Mouse (Mus musculus) hindbrain, embryonic 16.5 days (tissue): ENCODE data around the gene Med9. TPM values are rescaled to one million over a fixed set of nuclear protein-coding genes. Genes with fewer than 3 reads are reported as not detected.

Source experiments
- ATAC-seq: fragments of 200-750 bp; cut with Nextera tagmentation; 2 replicates; pipeline ENCODE4 v1.8.0; 2017; ENCODE audit warnings: moderate TSS enrichment, moderate library complexity
- H3K27ac ChIP-seq: fragments of 300-500 bp; sonication (generic); 2 replicates; pipeline ENCODE4 v1.5.1; 2014; ENCODE audit warnings: low read depth, mild to moderate bottlenecking, control low read depth, low read length, moderate library complexity
- H3K27me3 ChIP-seq: fragments of 300-500 bp; sonication (generic); replicated peaks from 2 replicates; pipeline ENCODE4 v1.6.1; 2014; ENCODE audit warnings: low read length; ENCODE audit not compliant: control insufficient read depth, insufficient read depth
- H3K36me3 ChIP-seq: fragments of 300-500 bp; sonication (generic); 2 replicates; pipeline ENCODE4 v1.6.1; 2014; ENCODE audit warnings: mild to moderate bottlenecking, low read length, moderate library complexity, mixed read lengths; ENCODE audit not compliant: control insufficient read depth, insufficient read depth
- H3K4me1 ChIP-seq: fragments of 300-500 bp; sonication (generic); 2 replicates; pipeline ENCODE4 v1.6.1; 2014; ENCODE audit warnings: low read depth, low read length; ENCODE audit not compliant: control insufficient read depth, insufficient read depth
- H3K4me2 ChIP-seq: fragments of 300-500 bp; sonication (generic); 2 replicates; pipeline ENCODE4 v1.6.1; 2014; ENCODE audit warnings: mild to moderate bottlenecking, low read length, control low read depth, moderate library complexity
- H3K4me3 ChIP-seq: fragments of 300-500 bp; sonication (generic); 2 replicates; pipeline ENCODE4 v1.5.1; 2014; ENCODE audit warnings: mild to moderate bottlenecking, low read length, control low read depth, moderate library complexity
- H3K9ac ChIP-seq: fragments of 300-500 bp; sonication (generic); 2 replicates; pipeline ENCODE4 v1.6.1; 2014; ENCODE audit warnings: low read depth, mild to moderate bottlenecking, control low read depth, low read length, moderate library complexity
- H3K9me3 ChIP-seq: fragments of 300-500 bp; sonication (generic); 2 replicates; pipeline ENCODE4 v1.6.1; 2014; ENCODE audit warnings: mild to moderate bottlenecking, low read length, moderate library complexity; ENCODE audit not compliant: control insufficient read depth
- WGBS: fragments of 180-500 bp; shearing (Covaris S2); extraction: QIAGEN DNeasy Blood & Tissue Kit; methylation state at CpG from one replicate; pipeline ENCODE4 v1.1.7; 2014; 5-methylcytosine and 5-hydroxymethylcytosine counted together
- polyA plus RNA-seq: library from polyadenylated mRNA; unstranded; fragments of >200 nt; fragmentation: Nextera tagmentation; extraction: Ambion mirVana; gene quantifications from 2 replicates; pipeline ENCODE4 v1.2.1, GENCODE M21; 2015

The Med9 gene
- polyA plus RNA-seq, 1 experiment from 2014 or later: 40.4 TPM

GRCm38 (mm10) chr11:59970780-59971179, 22.8 kb downstream of the Med9 start:
- Histone ChIP-seq H3K36me3 (no peaks in the 10 kb centered on the region), H3K27me3 (no peaks in the 10 kb centered on the region), H3K9ac (no peak overlapping the region), H3K4me3 (no peak overlapping the region), H3K27ac (no peak overlapping the region), H3K4me2 (no peak overlapping the region), H3K4me1 (no peaks in the 10 kb centered on the region), H3K9me3 (no peaks in the 10 kb centered on the region)
- 76% methylated on average over 5 of the region's 5 CpGs for WGBS
- no peak for ATAC-seq

GRCm38 (mm10) chr11:59971691-59972090, 23.7 kb downstream of the Med9 start:
- no peaks in the 10 kb centered on the region for H3K4me1 ChIP-seq
- no peaks in the 10 kb centered on the region for H3K36me3 ChIP-seq
- ATAC-seq: no peak
- 28% methylated on average over 2 of the region's 2 CpGs for WGBS
- H3K27me3 ChIP-seq: no peaks in the 10 kb centered on the region
- H3K9ac ChIP-seq: no peak overlapping the region
- no peaks in the 10 kb centered on the region for H3K9me3 ChIP-seq
- no peak overlapping the region for H3K4me2 ChIP-seq
- no peak overlapping the region for H3K4me3 ChIP-seq
- no peak overlapping the region for H3K27ac ChIP-seq

GRCm38 (mm10) chr11:59973389-59973788, 25.4 kb downstream of the Med9 start:
- Histone ChIP-seq H3K9ac (no peak overlapping the region), H3K4me1 (no peaks in the 10 kb centered on the region), H3K4me3 (no peak overlapping the region), H3K4me2 (no peak overlapping the region), H3K27me3 (no peaks in the 10 kb centered on the region), H3K9me3 (no peaks in the 10 kb centered on the region), H3K27ac (no peak overlapping the region), H3K36me3 (no peaks in the 10 kb centered on the region)
- no peak for ATAC-seq
- WGBS: 70% methylated on average over 5 of the region's 5 CpGs

- ATAC-seq: no peak
- Histone ChIP-seq H3K4me3 (no peak overlapping the region), H3K9me3 (no peaks in the 10 kb centered on the region), H3K4me1 (no peaks in the 10 kb centered on the region), H3K36me3 (no peaks in the 10 kb centered on the region), H3K9ac (no peak overlapping the region), H3K27me3 (no peaks in the 10 kb centered on the region), H3K4me2 (no peak overlapping the region), H3K27ac (no peak overlapping the region)
- 21% methylated on average over 10 of the region's 10 CpGs for WGBS
These were observed 27.2 kb downstream of the Med9 start for GRCm38 (mm10) chr11:59975241-59975640.

GRCm38 (mm10) chr11:59977831-59978230, 29.8 kb downstream of the Med9 start:
- no peaks in the 10 kb centered on the region for H3K36me3 ChIP-seq
- no peak overlapping the region for H3K9ac ChIP-seq
- WGBS: 83% methylated on average over 5 of the region's 5 CpGs
- no peak overlapping the region for H3K4me2 ChIP-seq
- no peak overlapping the region for H3K4me3 ChIP-seq
- no peaks in the 10 kb centered on the region for H3K27me3 ChIP-seq
- no peak for ATAC-seq
- H3K4me1 ChIP-seq: no peaks in the 10 kb centered on the region
- no peak overlapping the region for H3K27ac ChIP-seq
- no peaks in the 10 kb centered on the region for H3K9me3 ChIP-seq

GRCm38 (mm10) chr11:59989406-59989805, 41.4 kb downstream of the Med9 start:
- no peak overlapping the region for H3K9ac ChIP-seq
- H3K4me2 ChIP-seq: no peak overlapping the region
- 53% methylated on average over 1 of the region's 1 CpGs for WGBS
- H3K4me3 ChIP-seq: no peak overlapping the region
- H3K36me3 ChIP-seq: no peaks in the 10 kb centered on the region
- H3K4me1 ChIP-seq: no peaks in the 10 kb centered on the region
- H3K27me3 ChIP-seq: no peaks in the 10 kb centered on the region
- no peak for ATAC-seq
- H3K9me3 ChIP-seq: no peaks in the 10 kb centered on the region
- no peak overlapping the region for H3K27ac ChIP-seq

GRCm38 (mm10) chr11:59991365-59991764, 43.4 kb downstream of the Med9 start:
- 79% methylated on average over 8 of the region's 8 CpGs for WGBS
- no peak for ATAC-seq
- no peak overlapping the region for H3K4me3 ChIP-seq

GRCm38 (mm10) chr11:59994318-59994717, 46.3 kb downstream of the Med9 start:
- 68% methylated on average over 9 of the region's 9 CpGs for WGBS
- Histone ChIP-seq H3K36me3 (no peaks in the 10 kb centered on the region), H3K4me3 (no peak overlapping the region), H3K4me1 (no peaks in the 10 kb centered on the region), H3K27ac (no peak overlapping the region), H3K9me3 (no peaks in the 10 kb centered on the region), H3K9ac (no peak overlapping the region), H3K4me2 (no peak overlapping the region), H3K27me3 (no peaks in the 10 kb centered on the region)
- no peak for ATAC-seq

More at GRCm38 (mm10) chr11:59991365-59991764, 43.4 kb downstream of the Med9 start:
- Histone ChIP-seq H3K36me3 (no peaks in the 10 kb centered on the region), H3K4me1 (no peaks in the 10 kb centered on the region), H3K9ac (no peak overlapping the region), H3K4me2 (no peak overlapping the region), H3K9me3 (no peaks in the 10 kb centered on the region), H3K27me3 (no peaks in the 10 kb centered on the region), H3K27ac (no peak overlapping the region)

- no peak overlapping the region for H3K4me2 ChIP-seq
- H3K36me3 ChIP-seq: no peaks in the 10 kb centered on the region
- H3K4me3 ChIP-seq: no peak overlapping the region
- 86% methylated on average over 5 of the region's 5 CpGs for WGBS
- no peaks in the 10 kb centered on the region for H3K9me3 ChIP-seq
- H3K27ac ChIP-seq: no peak overlapping the region
- no peaks in the 10 kb centered on the region for H3K4me1 ChIP-seq
- H3K9ac ChIP-seq: no peak overlapping the region
- H3K27me3 ChIP-seq: no peaks in the 10 kb centered on the region
- ATAC-seq: no peak
These were observed 53.4 kb downstream of the Med9 start for GRCm38 (mm10) chr11:60001231-60001980.
